28 mouse cellular contexts compared by ENCODE assay signal in the genomic region with DNA sequence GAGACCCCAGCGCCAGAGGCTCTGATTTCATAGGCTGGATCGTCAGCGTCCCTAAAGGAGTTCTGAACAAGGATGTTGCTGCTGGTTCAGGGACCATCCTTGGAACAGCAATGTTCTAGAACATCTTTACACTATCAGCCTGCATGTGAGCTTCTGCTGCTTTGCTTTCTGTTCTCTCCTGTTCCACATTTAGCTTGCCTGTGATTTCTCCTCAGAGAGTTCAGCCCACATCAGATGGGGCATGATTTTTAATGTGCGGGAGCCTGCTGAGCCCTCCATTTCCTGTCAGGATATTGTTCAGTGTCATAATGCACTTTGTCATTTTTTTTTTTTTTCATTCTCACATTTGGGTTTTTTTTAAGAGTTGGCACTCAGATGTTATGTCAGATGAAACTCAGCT.
DNase-seq lines count a peak whose midpoint lies in the region; ATAC-seq lines count a peak whose summit lies in the region.
"Had no signal": no experiment of that assay in that cellular context is flagged by ENCODE, and none has a peak within 500 bp of the region (broad histone marks: within the 10 kb centered on the region; RNA-seq: fewer than 3 reads in every experiment).

No protein-coding gene starts in this region.

- peak; percentile 33 for DNase-seq in right cerebral cortex, adult 18-20 months
- DNase-seq in right cerebral cortex, postnatal 4 days: no peak
- peak; percentile 46 to 50 for DNase-seq in frontal cortex, adult 2 months (ENCODE audit: extremely low spot score in 1 of 2, low spot score in 1 of 2)
- DNase-seq in left cerebral cortex, adult 9 months (ENCODE audit: low spot score in 2 of 2): peak; percentile 22 to 38
- peak; percentile 5 to 39 for DNase-seq in right cerebral cortex, postnatal 36 days (ENCODE audit: low spot score in 2 of 2)
- DNase-seq: adrenal gland, postnatal 14 days; cerebellum, adult 2 months; cerebellum, postnatal 14 days; gastrocnemius, postnatal 25 days; heart, adult 18-20 months; heart, postnatal 36 days; kidney, adult 9 months; kidney, postnatal 14 days; thymus, postnatal 25 days had no signal

- 92% methylated on average over 4 of the region's 4 CpGs for WGBS in kidney, embryonic 16.5 days

- H3K9me3 ChIP-seq in kidney, embryonic 16.5 days (ENCODE audit: low read length): no peaks in the 10 kb centered on the region
- H3K9me3 ChIP-seq: hindbrain, embryonic 12.5 days; limb, embryonic 13.5 days; lung, embryonic 15.5 days; neural tube, embryonic 12.5 days had no signal

- H3K4me3 ChIP-seq in kidney, embryonic 16.5 days (ENCODE audit: low read length): no peak overlapping the region
- H3K4me3 ChIP-seq: erythroblast, embryonic 14.5 days; hindbrain, embryonic 12.5 days; limb, embryonic 13.5 days; lung, embryonic 15.5 days; neural tube, embryonic 12.5 days had no signal

- no peaks in the 10 kb centered on the region for H3K36me3 ChIP-seq in kidney, embryonic 16.5 days (ENCODE audit: insufficient read depth, low read length)
- H3K36me3 ChIP-seq: hindbrain, embryonic 12.5 days; limb, embryonic 13.5 days; lung, embryonic 15.5 days; neural tube, embryonic 12.5 days had no signal

- no peak overlapping the region for H3K27ac ChIP-seq in kidney, embryonic 16.5 days (ENCODE audit: low read length)
- H3K27ac ChIP-seq: hindbrain, embryonic 12.5 days; limb, embryonic 13.5 days; lung, embryonic 15.5 days; neural tube, embryonic 12.5 days had no signal

- no peak overlapping the region for H3K9ac ChIP-seq in kidney, embryonic 16.5 days (replicated peaks; ENCODE audit: low read length)
- H3K9ac ChIP-seq: hindbrain, embryonic 12.5 days; limb, embryonic 13.5 days; lung, embryonic 15.5 days; neural tube, embryonic 12.5 days had no signal

- H3K4me2 ChIP-seq in kidney, embryonic 16.5 days (replicated peaks; ENCODE audit: low read depth, low read length): no peak overlapping the region
- H3K4me2 ChIP-seq: heart, embryonic 11.5 days; hindbrain, embryonic 12.5 days; limb, embryonic 13.5 days; liver, embryonic 11.5 days; lung, embryonic 15.5 days; midbrain, embryonic 11.5 days; neural tube, embryonic 12.5 days had no signal

- no peaks in the 10 kb centered on the region for H3K27me3 ChIP-seq in kidney, embryonic 16.5 days (ENCODE audit: insufficient read depth, low read length)
- H3K27me3 ChIP-seq: hindbrain, embryonic 12.5 days; limb, embryonic 13.5 days; lung, embryonic 15.5 days; neural tube, embryonic 12.5 days had no signal

- ATAC-seq in megakaryocyte, adult 5-6 weeks (ENCODE audit: poor library complexity, severe bottlenecking): no peak
- no peak for ATAC-seq in kidney, embryonic 16.5 days (ENCODE audit: low FRiP score, low TSS enrichment)
- ATAC-seq: CD4-positive, CD25-positive, alpha-beta regulatory T cell, adult 4 months; forebrain, embryonic 16.5 days; intestine, embryonic 16.5 days; midbrain, embryonic 16.5 days had no signal

- H3K4me1 ChIP-seq in kidney, embryonic 16.5 days (ENCODE audit: insufficient read depth, low read length): no peaks in the 10 kb centered on the region
- H3K4me1 ChIP-seq: hindbrain, embryonic 12.5 days; limb, embryonic 13.5 days; lung, embryonic 15.5 days; neural tube, embryonic 12.5 days had no signal
